Mouse (Mus musculus): ENCODE results near the gene Uts2.

GRCm38 (mm10) chr4:151041506-151041905 lies 44.6 kb downstream of the Uts2 start:
- TF ChIP-seq CTCF (IDR thresholded peaks at IDR 0.05; ENCODE audit: extremely low read depth, insufficient read length, insufficient replicate concordance, low read depth, low read length), result no peak
- no peak for TF ChIP-seq POLR2A (IDR thresholded peaks at IDR 0.05; ENCODE audit: low read depth, low read length)
